Mouse (Mus musculus): Measurements from ENCODE around the gene Abraxas2. TPM values are rescaled to one million over a fixed set of nuclear protein-coding genes. Genes with fewer than 3 reads are reported as not detected.

Abraxas2 gene
- polyA plus RNA-seq, 1 experiment from 2014 or later, result 31.1 TPM

GRCm38 (mm10) chr7:132898234-132898633 is 39.2 kb downstream of the Abraxas2 start:
- ATAC-seq (replicated peaks; ENCODE audit: low FRiP score, low read depth) (no peak), DNase-seq (ENCODE audit: low spot score) (no peak)
- TF ChIP-seq CTCF (IDR thresholded peaks at IDR 0.05; ENCODE audit: low read depth), result peak; percentile 66
- Histone ChIP-seq H3K9ac (ENCODE audit: low read depth, low read length) (no peak overlapping the region), H3K4me2 (ENCODE audit: low read length) (no peak overlapping the region), H3K36me3 (ENCODE audit: insufficient read depth, low read length) (no peaks in the 10 kb centered on the region), H3K9me3 (replicated peaks; ENCODE audit: low read length) (no peaks in the 10 kb centered on the region), H3K4me3 (replicated peaks; ENCODE audit: low read depth, low read length) (no peak overlapping the region), H3K27me3 (ENCODE audit: insufficient read depth, low read length) (no peaks in the 10 kb centered on the region), H3K4me1 (replicated peaks; ENCODE audit: insufficient read depth, low read length) (no peaks in the 10 kb centered on the region), H3K27ac (no peak overlapping the region)
- WGBS, result 93% methylated on average over 2 of the region's 2 CpGs

GRCm38 (mm10) chr7:132900826-132901531 is 42.0 kb downstream of the Abraxas2 start:
- no peak overlapping the region for H3K27ac ChIP-seq
- no peaks in the 10 kb centered on the region for H3K4me1 ChIP-seq (replicated peaks; ENCODE audit: insufficient read depth, low read length)
- H3K4me2 ChIP-seq (ENCODE audit: low read length), result no peak overlapping the region
- H3K4me3 ChIP-seq (replicated peaks; ENCODE audit: low read depth, low read length), result no peak overlapping the region
- TF ChIP-seq CTCF (IDR thresholded peaks at IDR 0.05; ENCODE audit: low read depth), result no peak
- no peak for DNase-seq (ENCODE audit: low spot score)
- no peak overlapping the region for H3K9ac ChIP-seq (ENCODE audit: low read depth, low read length)
- H3K36me3 ChIP-seq (ENCODE audit: insufficient read depth, low read length), result no peaks in the 10 kb centered on the region
- no peak for ATAC-seq (replicated peaks; ENCODE audit: low FRiP score, low read depth)
- H3K27me3 ChIP-seq (ENCODE audit: insufficient read depth, low read length), result no peaks in the 10 kb centered on the region
- H3K9me3 ChIP-seq (replicated peaks; ENCODE audit: low read length), result no peaks in the 10 kb centered on the region
- WGBS, result 46% methylated on average over 2 of the region's 2 CpGs

GRCm38 (mm10) chr7:132903796-132904195 is 44.8 kb downstream of the Abraxas2 start:
- DNase-seq (ENCODE audit: low spot score), result no peak
- Histone ChIP-seq H3K4me2 (ENCODE audit: low read length) (no peak overlapping the region), H3K36me3 (ENCODE audit: insufficient read depth, low read length) (no peaks in the 10 kb centered on the region), H3K27ac (no peak overlapping the region), H3K9me3 (replicated peaks; ENCODE audit: low read length) (no peaks in the 10 kb centered on the region), H3K9ac (ENCODE audit: low read depth, low read length) (no peak overlapping the region), H3K4me3 (replicated peaks; ENCODE audit: low read depth, low read length) (no peak overlapping the region), H3K27me3 (ENCODE audit: insufficient read depth, low read length) (no peaks in the 10 kb centered on the region), H3K4me1 (replicated peaks; ENCODE audit: insufficient read depth, low read length) (no peaks in the 10 kb centered on the region)
- WGBS, result 79% methylated on average over 3 of the region's 3 CpGs
- no peak for ATAC-seq (replicated peaks; ENCODE audit: low FRiP score, low read depth)
- peak; percentile 9; the same call in 1 of the 2 replicates for TF ChIP-seq CTCF (IDR thresholded peaks at IDR 0.05; ENCODE audit: low read depth)

- 52% methylated on average over 3 of the region's 3 CpGs for WGBS
- TF ChIP-seq CTCF (IDR thresholded peaks at IDR 0.05; ENCODE audit: low read depth), result no peak
Observed at GRCm38 (mm10) chr7:132921971-132922370, 62.9 kb downstream of the Abraxas2 start.

GRCm38 (mm10) chr7:132925227-132925626 is 66.2 kb downstream of the Abraxas2 start:
- Histone ChIP-seq H3K27me3 (ENCODE audit: insufficient read depth, low read length) (no peaks in the 10 kb centered on the region), H3K4me3 (replicated peaks; ENCODE audit: low read depth, low read length) (no peak overlapping the region), H3K9me3 (replicated peaks; ENCODE audit: low read length) (no peaks in the 10 kb centered on the region), H3K27ac (no peak overlapping the region), H3K36me3 (ENCODE audit: insufficient read depth, low read length) (no peaks in the 10 kb centered on the region), H3K4me1 (replicated peaks; ENCODE audit: insufficient read depth, low read length) (no peaks in the 10 kb centered on the region), H3K9ac (ENCODE audit: low read depth, low read length) (no peak overlapping the region), H3K4me2 (ENCODE audit: low read length) (no peak overlapping the region)
- WGBS, result 76% methylated on average over 2 of the region's 2 CpGs
- TF ChIP-seq CTCF (IDR thresholded peaks at IDR 0.05; ENCODE audit: low read depth), result no peak
- no peak for DNase-seq (ENCODE audit: low spot score)
- ATAC-seq (replicated peaks; ENCODE audit: low FRiP score, low read depth), result no peak

More at GRCm38 (mm10) chr7:132921971-132922370, 62.9 kb downstream of the Abraxas2 start:
- Histone ChIP-seq H3K36me3 (ENCODE audit: insufficient read depth, low read length) (no peaks in the 10 kb centered on the region), H3K4me2 (ENCODE audit: low read length) (no peak overlapping the region), H3K27ac (no peak overlapping the region), H3K9ac (ENCODE audit: low read depth, low read length) (no peak overlapping the region), H3K27me3 (ENCODE audit: insufficient read depth, low read length) (no peaks in the 10 kb centered on the region), H3K9me3 (replicated peaks; ENCODE audit: low read length) (no peaks in the 10 kb centered on the region), H3K4me1 (replicated peaks; ENCODE audit: insufficient read depth, low read length) (no peaks in the 10 kb centered on the region), H3K4me3 (replicated peaks; ENCODE audit: low read depth, low read length) (no peak overlapping the region)
- ATAC-seq (replicated peaks; ENCODE audit: low FRiP score, low read depth) (no peak), DNase-seq (ENCODE audit: low spot score) (no peak)

GRCm38 (mm10) chr7:132927201-132927600 is 68.2 kb downstream of the Abraxas2 start:
- H3K27ac ChIP-seq, result no peak overlapping the region
- ATAC-seq (replicated peaks; ENCODE audit: low FRiP score, low read depth), result no peak
- no peak for TF ChIP-seq CTCF (IDR thresholded peaks at IDR 0.05; ENCODE audit: low read depth)
- no peaks in the 10 kb centered on the region for H3K4me1 ChIP-seq (replicated peaks; ENCODE audit: insufficient read depth, low read length)
- no peaks in the 10 kb centered on the region for H3K27me3 ChIP-seq (ENCODE audit: insufficient read depth, low read length)
- H3K4me3 ChIP-seq (replicated peaks; ENCODE audit: low read depth, low read length), result no peak overlapping the region
- no peak overlapping the region for H3K9ac ChIP-seq (ENCODE audit: low read depth, low read length)
- H3K4me2 ChIP-seq (ENCODE audit: low read length), result no peak overlapping the region
- DNase-seq (ENCODE audit: low spot score), result no peak
- H3K36me3 ChIP-seq (ENCODE audit: insufficient read depth, low read length), result no peaks in the 10 kb centered on the region
- 61% methylated on average over 3 of the region's 3 CpGs for WGBS
- H3K9me3 ChIP-seq (replicated peaks; ENCODE audit: low read length), result no peaks in the 10 kb centered on the region
